In genomic region chr4:134397732-134398131, GRCm38 (mm10) we compare ENCODE assay signal across 12 mouse cellular contexts. TPM values are rescaled to one million over a fixed set of nuclear protein-coding genes. Genes with fewer than 3 reads are reported as not detected.
DNase-seq lines count a peak whose midpoint lies in the region; ATAC-seq lines count a peak whose summit lies in the region.
"Had no signal": no experiment of that assay in that cellular context is flagged by ENCODE, and none has a peak within 500 bp of the region (broad histone marks: within the 10 kb centered on the region; RNA-seq: fewer than 3 reads in every experiment).

No protein-coding gene starts in this region.

- H3K9me3 ChIP-seq in forebrain, embryonic 14.5 days (replicated peaks; ENCODE audit: control insufficient read depth, low read length) = no peaks in the 10 kb centered on the region
- no peaks in the 10 kb centered on the region for H3K9me3 ChIP-seq in forebrain, embryonic 16.5 days (ENCODE audit: control insufficient read depth, low read length)
- no peaks in the 10 kb centered on the region for H3K9me3 ChIP-seq in kidney, embryonic 14.5 days (ENCODE audit: control insufficient read depth, low read length)
- no peaks in the 10 kb centered on the region for H3K9me3 ChIP-seq in midbrain, embryonic 14.5 days (ENCODE audit: control insufficient read depth, low read length)
- no peaks in the 10 kb centered on the region for H3K9me3 ChIP-seq in midbrain, embryonic 10.5 days (replicated peaks)
- no peaks in the 10 kb centered on the region for H3K9me3 ChIP-seq in stomach, embryonic 15.5 days

- 92% methylated on average over 9 of the region's 9 CpGs for WGBS in forebrain, embryonic 14.5 days
- 86% methylated on average over 9 of the region's 9 CpGs for WGBS in forebrain, embryonic 16.5 days
- 87% methylated on average over 9 of the region's 9 CpGs for WGBS in kidney, embryonic 14.5 days
- WGBS in midbrain, embryonic 14.5 days = 90% methylated on average over 9 of the region's 9 CpGs
- WGBS in midbrain, embryonic 10.5 days = 91% methylated on average over 9 of the region's 9 CpGs
- WGBS in stomach, embryonic 15.5 days = 90% methylated on average over 9 of the region's 9 CpGs

- no peak overlapping the region for H3K4me3 ChIP-seq in forebrain, embryonic 14.5 days (ENCODE audit: low read depth, low read length)
- H3K4me3 ChIP-seq in forebrain, embryonic 16.5 days (replicated peaks; ENCODE audit: low read length) = no peak overlapping the region
- peak overlapping the region; percentile 65; the same call in 1 of the 2 replicates for H3K4me3 ChIP-seq in kidney, embryonic 14.5 days (ENCODE audit: low read length)
- no peak overlapping the region for H3K4me3 ChIP-seq in midbrain, embryonic 14.5 days (replicated peaks; ENCODE audit: low read depth, low read length)
- H3K4me3 ChIP-seq in midbrain, embryonic 10.5 days = no peak overlapping the region
- H3K4me3 ChIP-seq in stomach, embryonic 15.5 days (replicated peaks) = peak overlapping the region; percentile 59; the same call in 1 of the 2 replicates

- peaks cover 23% of the 10 kb centered on the region for H3K4me1 ChIP-seq in forebrain, embryonic 14.5 days (ENCODE audit: control insufficient read depth, insufficient read depth, low read length)
- H3K4me1 ChIP-seq in forebrain, embryonic 16.5 days (replicated peaks; ENCODE audit: control insufficient read depth, insufficient read depth, low read length) = peaks cover 33% of the 10 kb centered on the region
- H3K4me1 ChIP-seq in kidney, embryonic 14.5 days (ENCODE audit: control insufficient read depth, insufficient read depth, low read length) = peaks cover 26% of the 10 kb centered on the region
- H3K4me1 ChIP-seq in midbrain, embryonic 14.5 days (ENCODE audit: control insufficient read depth, insufficient read depth, low read length) = peaks cover 32% of the 10 kb centered on the region
- peaks cover 47% of the 10 kb centered on the region for H3K4me1 ChIP-seq in midbrain, embryonic 10.5 days
- H3K4me1 ChIP-seq in stomach, embryonic 15.5 days = peaks cover 25% of the 10 kb centered on the region

- H3K9ac ChIP-seq in forebrain, embryonic 14.5 days (ENCODE audit: low read length) = no peak overlapping the region
- no peak overlapping the region for H3K9ac ChIP-seq in forebrain, embryonic 16.5 days (replicated peaks; ENCODE audit: low read depth, low read length)
- 0 out of 2 replicates have a peak overlapping the region, but pooled peaks have one; percentile 23 for H3K9ac ChIP-seq in kidney, embryonic 14.5 days (ENCODE audit: low read depth, low read length)
- H3K9ac ChIP-seq in midbrain, embryonic 14.5 days (replicated peaks; ENCODE audit: low read length) = no peak overlapping the region
- H3K9ac ChIP-seq in stomach, embryonic 15.5 days = no peak overlapping the region
- H3K9ac ChIP-seq: forebrain, postnatal 0 days had no signal

- ATAC-seq in forebrain, embryonic 14.5 days = no peak
- no peak for ATAC-seq in forebrain, embryonic 16.5 days
- no peak for ATAC-seq in kidney, embryonic 14.5 days (ENCODE audit: low FRiP score, low TSS enrichment)
- ATAC-seq in midbrain, embryonic 14.5 days (ENCODE audit: low FRiP score, low TSS enrichment) = no peak
- ATAC-seq in stomach, embryonic 15.5 days (ENCODE audit: insufficient read depth, low FRiP score, low read depth) = no peak
- ATAC-seq: forebrain, postnatal 0 days had no signal

- DNase-seq in forebrain, embryonic 14.5 days (ENCODE audit: low spot score) = no peak
- no peak for DNase-seq in kidney, adult 9 months
- no peak for DNase-seq in midbrain, embryonic 14.5 days
- no peak for DNase-seq in midbrain, embryonic 10.5 days (ENCODE audit: low spot score)
- no peak for DNase-seq in layer of hippocampus, adult 9-11 months
- DNase-seq: embryo, embryonic 11 days; thymus, postnatal 25 days had no signal

- no peaks in the 10 kb centered on the region for H3K36me3 ChIP-seq in forebrain, embryonic 14.5 days (ENCODE audit: control insufficient read depth, insufficient read depth, low read length)
- no peaks in the 10 kb centered on the region for H3K36me3 ChIP-seq in forebrain, embryonic 16.5 days (ENCODE audit: control insufficient read depth, insufficient read depth)
- no peaks in the 10 kb centered on the region for H3K36me3 ChIP-seq in kidney, embryonic 14.5 days (ENCODE audit: control insufficient read depth, insufficient read depth, low read length)
- no peaks in the 10 kb centered on the region for H3K36me3 ChIP-seq in midbrain, embryonic 14.5 days (ENCODE audit: control insufficient read depth, insufficient read depth, low read length)
- H3K36me3 ChIP-seq in midbrain, embryonic 10.5 days = no peaks in the 10 kb centered on the region
- H3K36me3 ChIP-seq in stomach, embryonic 15.5 days = no peaks in the 10 kb centered on the region

- H3K4me2 ChIP-seq in forebrain, embryonic 14.5 days (ENCODE audit: low read length) = peak overlapping the region; percentile 68; the same call in 1 of the 2 replicates
- no peak overlapping the region for H3K4me2 ChIP-seq in forebrain, embryonic 16.5 days (ENCODE audit: low read length)
- no peak overlapping the region; the same call in 1 of the 2 replicates for H3K4me2 ChIP-seq in kidney, embryonic 14.5 days (replicated peaks; ENCODE audit: low read depth, low read length)
- peak overlapping the region; percentile 75; the same call in 1 of the 2 replicates for H3K4me2 ChIP-seq in midbrain, embryonic 14.5 days (ENCODE audit: low read length)
- H3K4me2 ChIP-seq in stomach, embryonic 15.5 days = peak overlapping the region; percentile 83

- H3K27ac ChIP-seq in forebrain, embryonic 14.5 days (ENCODE audit: low read depth, low read length) = no peak overlapping the region
- H3K27ac ChIP-seq in forebrain, embryonic 16.5 days (ENCODE audit: low read length) = no peak overlapping the region
- H3K27ac ChIP-seq in kidney, embryonic 14.5 days (ENCODE audit: low read depth, low read length) = no peak overlapping the region
- H3K27ac ChIP-seq in midbrain, embryonic 14.5 days (replicated peaks; ENCODE audit: low read depth, low read length) = no peak overlapping the region
- H3K27ac ChIP-seq in midbrain, embryonic 10.5 days (replicated peaks) = no peak overlapping the region
- H3K27ac ChIP-seq in stomach, embryonic 15.5 days = peak overlapping the region; percentile 91; the same call in 1 of the 2 replicates

- no peaks in the 10 kb centered on the region for H3K27me3 ChIP-seq in forebrain, embryonic 14.5 days (replicated peaks; ENCODE audit: control insufficient read depth, insufficient read depth, low read length)
- no peaks in the 10 kb centered on the region for H3K27me3 ChIP-seq in forebrain, embryonic 16.5 days (replicated peaks; ENCODE audit: control insufficient read depth, insufficient read depth, low read length)
- no peaks in the 10 kb centered on the region for H3K27me3 ChIP-seq in kidney, embryonic 14.5 days (ENCODE audit: control insufficient read depth, insufficient read depth, low read length)
- H3K27me3 ChIP-seq in midbrain, embryonic 14.5 days (ENCODE audit: control insufficient read depth, insufficient read depth, low read length) = no peaks in the 10 kb centered on the region
- H3K27me3 ChIP-seq in midbrain, embryonic 10.5 days (ENCODE audit: low read depth, poor library complexity, severe bottlenecking) = peaks cover 6% of the 10 kb centered on the region; the same call in 1 of the 2 replicates
- no peaks in the 10 kb centered on the region for H3K27me3 ChIP-seq in stomach, embryonic 15.5 days (replicated peaks)

RNA-seq across cellular contexts. Expression of gene Pafah2, which starts 1.6 kb away (rescaled TPM):
- polyA plus RNA-seq in forebrain, embryonic 14.5 days (2014; fragmentation: Nextera tagmentation; extraction: Ambion mirVana) = 7.6 and 9.8 TPM in 2 replicates
- polyA plus RNA-seq in forebrain, embryonic 16.5 days (2015; fragmentation: Nextera tagmentation; extraction: Ambion mirVana) = 8.1 and 9.3 TPM in 2 replicates
- polyA plus RNA-seq in kidney, embryonic 14.5 days (2014; fragmentation: Nextera tagmentation; extraction: Ambion mirVana) = 8.4 and 12.3 TPM in 2 replicates
- polyA plus RNA-seq in midbrain, embryonic 14.5 days (2014; fragmentation: Nextera tagmentation; extraction: Ambion mirVana) = 5.0 and 6.9 TPM in 2 replicates
- polyA plus RNA-seq in midbrain, embryonic 10.5 days (2016; fragmentation: Nextera tagmentation; extraction: Ambion mirVana) = 7.2 and 8.9 TPM in 2 replicates
- polyA plus RNA-seq in stomach, embryonic 15.5 days (2015; fragmentation: Nextera tagmentation; extraction: Ambion mirVana) = 17.8 and 20.9 TPM in 2 replicates

RNA-seq across cellular contexts. Expression of gene Extl1, which starts 14.1 kb away (rescaled TPM):
- polyA plus RNA-seq in forebrain, embryonic 14.5 days (2014; fragmentation: Nextera tagmentation; extraction: Ambion mirVana) = 0.14 and 0.25 TPM in 2 replicates
- 0.45 and 0.56 TPM in 2 replicates for polyA plus RNA-seq in forebrain, embryonic 16.5 days (2015; fragmentation: Nextera tagmentation; extraction: Ambion mirVana)
- 0.20 and 0.23 TPM in 2 replicates for polyA plus RNA-seq in kidney, embryonic 14.5 days (2014; fragmentation: Nextera tagmentation; extraction: Ambion mirVana)
- polyA plus RNA-seq in midbrain, embryonic 14.5 days (2014; fragmentation: Nextera tagmentation; extraction: Ambion mirVana) = 0.28 and 0.53 TPM in 2 replicates
- polyA plus RNA-seq in midbrain, embryonic 10.5 days (2016; fragmentation: Nextera tagmentation; extraction: Ambion mirVana) = 0.23 and 0.39 TPM in 2 replicates
- 1.0 and 1.1 TPM in 2 replicates for polyA plus RNA-seq in stomach, embryonic 15.5 days (2015; fragmentation: Nextera tagmentation; extraction: Ambion mirVana)

RNA-seq across cellular contexts. Expression of gene Slc30a2, which starts 54.8 kb away (rescaled TPM):
- 0.05 and 0.06 TPM in 2 replicates for polyA plus RNA-seq in forebrain, embryonic 14.5 days (2014; fragmentation: Nextera tagmentation; extraction: Ambion mirVana)
- polyA plus RNA-seq in forebrain, embryonic 16.5 days (2015; fragmentation: Nextera tagmentation; extraction: Ambion mirVana) = 0.15 and 0.17 TPM in 2 replicates
- 0.09 and 0.11 TPM in 2 replicates for polyA plus RNA-seq in kidney, embryonic 14.5 days (2014; fragmentation: Nextera tagmentation; extraction: Ambion mirVana)
- 0.11 TPM in 1 of 2 replicates, not detected in the other for polyA plus RNA-seq in midbrain, embryonic 14.5 days (2014; fragmentation: Nextera tagmentation; extraction: Ambion mirVana)
- polyA plus RNA-seq in midbrain, embryonic 10.5 days (2016; fragmentation: Nextera tagmentation; extraction: Ambion mirVana) = 0.10 TPM in 1 of 2 replicates, not detected in the other
- 0.75 and 0.86 TPM in 2 replicates for polyA plus RNA-seq in stomach, embryonic 15.5 days (2015; fragmentation: Nextera tagmentation; extraction: Ambion mirVana)
- polyA plus RNA-seq: limb, embryonic 11.5 days had no signal

Comparison
In these comparisons a context has a peak if more than half of its experiments do, and no peak if none do; other contexts are left out.
1. H3K4me2 ChIP-seq: peak in forebrain, embryonic 14.5 days (single experiment), midbrain, embryonic 14.5 days (single experiment) and stomach, embryonic 15.5 days (single experiment); none in forebrain, embryonic 16.5 days (single experiment) and kidney, embryonic 14.5 days (single experiment).
2. H3K4me3 ChIP-seq: peak in kidney, embryonic 14.5 days (single experiment) and stomach, embryonic 15.5 days (single experiment); none in forebrain, embryonic 14.5 days (single experiment), forebrain, embryonic 16.5 days (single experiment), midbrain, embryonic 14.5 days (single experiment) and midbrain, embryonic 10.5 days (single experiment).